Mouse (Mus musculus): ENCODE data around the gene Usp32.
A peak's percentile ranks its signal among the peaks of the same experiment; 100 is the strongest.

Usp32 gene

GRCm38 (mm10) chr11:84947206-84947605 is 192.8 kb downstream of the Usp32 start:
- no peak for DNase-seq (ENCODE audit: low read depth)

- DNase-seq (ENCODE audit: low read depth): no peak
These were observed 194.1 kb downstream of the Usp32 start for GRCm38 (mm10) chr11:84945841-84946240.

- DNase-seq (ENCODE audit: low read depth): no peak
These were observed 195.1 kb downstream of the Usp32 start for GRCm38 (mm10) chr11:84944639-84945435.

- DNase-seq (ENCODE audit: low read depth): peak; percentile 47
These were observed 196.0 kb downstream of the Usp32 start for GRCm38 (mm10) chr11:84943948-84944347.

GRCm38 (mm10) chr11:84940140-84940539 is 199.8 kb downstream of the Usp32 start:
- DNase-seq (ENCODE audit: low read depth): no peak

- DNase-seq (ENCODE audit: low read depth): no peak
These were observed 200.4 kb downstream of the Usp32 start for GRCm38 (mm10) chr11:84939508-84940053.
